Mouse (Mus musculus): ENCODE data around the gene Zfp668. TPM values are rescaled to one million over a fixed set of nuclear protein-coding genes. Genes with fewer than 3 reads are reported as not detected.

Zfp668 gene
- polyA plus RNA-seq, 1 experiment = 12.1 TPM

- no peaks in the 10 kb centered on the region for H3K27me3 ChIP-seq (ENCODE audit: control insufficient read depth, insufficient read depth, insufficient read length)
- H3K79me3 ChIP-seq (ENCODE audit: low read depth) = no peaks in the 10 kb centered on the region
- no peaks in the 10 kb centered on the region for H3K79me2 ChIP-seq (ENCODE audit: control insufficient read depth, insufficient read depth)
- H3K4me3 ChIP-seq (ENCODE audit: insufficient read depth, poor library complexity, severe bottlenecking) = no peak overlapping the region
- TF ChIP-seq FOSL1 (IDR thresholded peaks at IDR 0.05; ENCODE audit: insufficient read depth, low read length, poor library complexity, severe bottlenecking) = no peak
- H3K36me3 ChIP-seq (ENCODE audit: control insufficient read depth, insufficient read depth) = no peaks in the 10 kb centered on the region
- no peak overlapping the region for H3ac ChIP-seq (ENCODE audit: control insufficient read depth, insufficient read length, low read depth)
Observed at GRCm38 (mm10) chr7:127858258-127858657, 18.4 kb downstream of the Zfp668 start.

DNA sequence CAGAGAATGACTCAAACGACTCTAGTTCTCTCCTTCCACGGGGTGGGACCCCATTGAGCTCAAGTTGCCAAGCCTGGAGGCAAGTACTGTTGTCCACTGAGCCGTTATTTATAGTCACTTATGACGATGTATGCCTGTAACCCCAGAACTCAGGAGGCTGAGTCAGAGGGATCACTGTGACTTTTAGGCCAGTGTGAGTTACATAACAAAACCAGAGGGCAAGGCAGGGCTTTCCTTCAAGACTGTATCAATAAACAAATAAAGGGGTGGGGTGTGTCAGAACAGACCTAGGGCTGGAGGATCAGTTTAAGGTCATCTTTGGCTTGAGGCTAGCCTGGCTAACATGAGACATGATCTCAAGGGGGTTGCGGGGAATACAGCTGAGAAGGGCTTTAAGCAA is 25.7 kb downstream of the Zfp668 start:
- Histone ChIP-seq H3ac (ENCODE audit: control insufficient read depth, insufficient read length, low read depth) (no peak overlapping the region), H3K36me3 (ENCODE audit: control insufficient read depth, insufficient read depth) (peaks cover 13% of the 10 kb centered on the region), H3K27me3 (ENCODE audit: control insufficient read depth, insufficient read depth, insufficient read length) (no peaks in the 10 kb centered on the region), H3K4me3 (ENCODE audit: insufficient read depth, poor library complexity, severe bottlenecking) (no peak overlapping the region), H3K79me2 (ENCODE audit: control insufficient read depth, insufficient read depth) (no peaks in the 10 kb centered on the region), H3K79me3 (ENCODE audit: low read depth) (no peaks in the 10 kb centered on the region)
- TF ChIP-seq MAX (IDR thresholded peaks at IDR 0.05) (no peak), CEBPB (IDR thresholded peaks at IDR 0.05; ENCODE audit: low read depth) (peak; percentile 41)

GRCm38 (mm10) chr7:127849973-127850875 is 26.4 kb downstream of the Zfp668 start:
- Histone ChIP-seq H3K79me3 (ENCODE audit: low read depth) (no peaks in the 10 kb centered on the region), H3K4me3 (ENCODE audit: insufficient read depth, poor library complexity, severe bottlenecking) (no peak overlapping the region), H3ac (ENCODE audit: control insufficient read depth, insufficient read length, low read depth) (peak overlapping the region; percentile 10), H3K36me3 (ENCODE audit: control insufficient read depth, insufficient read depth) (peaks cover 19% of the 10 kb centered on the region), H3K79me2 (ENCODE audit: control insufficient read depth, insufficient read depth) (no peaks in the 10 kb centered on the region), H3K27me3 (ENCODE audit: control insufficient read depth, insufficient read depth, insufficient read length) (no peaks in the 10 kb centered on the region)
- peak; percentile 37 for TF ChIP-seq USF1 (IDR thresholded peaks at IDR 0.05; ENCODE audit: low read depth)
- no peak for TF ChIP-seq FOSL1 (IDR thresholded peaks at IDR 0.05; ENCODE audit: insufficient read depth, low read length, poor library complexity, severe bottlenecking)
- TF ChIP-seq MYOG (IDR thresholded peaks at IDR 0.05; ENCODE audit: control insufficient read depth, extremely low read depth, insufficient read length) = no peak
- TF ChIP-seq MYOD1 (IDR thresholded peaks at IDR 0.05; ENCODE audit: control insufficient read depth, insufficient read length, low read depth) = peak; percentile 32
- no peak for TF ChIP-seq MAX (IDR thresholded peaks at IDR 0.05)
- no peak for TF ChIP-seq CTCF (IDR thresholded peaks at IDR 0.05; ENCODE audit: control insufficient read depth, insufficient read depth, insufficient read length)
- no peak for TF ChIP-seq CEBPB (IDR thresholded peaks at IDR 0.05; ENCODE audit: low read depth)

DNA sequence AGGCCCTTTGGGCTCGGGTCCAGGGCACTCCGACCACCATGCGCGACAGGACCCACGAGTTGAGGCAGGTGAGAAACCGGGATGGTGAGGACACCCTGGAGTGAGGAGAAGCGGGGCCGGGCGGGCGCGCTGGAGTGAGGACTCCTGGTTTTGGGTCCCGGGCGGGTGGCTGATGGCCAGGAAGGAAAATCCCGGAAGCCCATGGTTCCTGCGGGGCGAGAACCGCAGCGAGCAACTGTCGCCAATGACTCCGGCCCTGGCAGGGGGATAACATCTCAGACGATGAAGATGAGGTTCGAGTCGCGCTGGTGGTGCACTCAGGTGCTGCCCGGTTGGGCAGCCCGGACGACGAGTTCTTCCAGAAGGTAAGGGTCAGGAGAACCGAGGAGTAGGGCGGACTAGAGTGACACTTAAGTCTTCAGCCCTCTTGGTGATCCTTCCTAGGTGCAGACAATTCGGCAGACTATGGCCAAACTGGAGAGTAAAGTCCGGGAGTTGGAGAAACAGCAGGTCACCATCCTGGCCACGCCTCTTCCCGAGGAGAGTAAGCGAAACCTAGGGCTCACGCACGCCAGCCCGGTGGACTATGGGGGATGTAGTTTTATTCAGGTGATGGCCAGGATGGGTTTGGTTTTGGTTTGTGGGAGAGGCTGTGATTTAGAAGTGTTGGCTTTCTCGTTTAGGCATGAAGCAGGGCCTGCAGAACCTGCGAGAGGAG is 34.5 kb downstream of the Zfp668 start:
- H3K36me3 ChIP-seq (ENCODE audit: control insufficient read depth, insufficient read depth) = peaks cover 35% of the 10 kb centered on the region

DNA sequence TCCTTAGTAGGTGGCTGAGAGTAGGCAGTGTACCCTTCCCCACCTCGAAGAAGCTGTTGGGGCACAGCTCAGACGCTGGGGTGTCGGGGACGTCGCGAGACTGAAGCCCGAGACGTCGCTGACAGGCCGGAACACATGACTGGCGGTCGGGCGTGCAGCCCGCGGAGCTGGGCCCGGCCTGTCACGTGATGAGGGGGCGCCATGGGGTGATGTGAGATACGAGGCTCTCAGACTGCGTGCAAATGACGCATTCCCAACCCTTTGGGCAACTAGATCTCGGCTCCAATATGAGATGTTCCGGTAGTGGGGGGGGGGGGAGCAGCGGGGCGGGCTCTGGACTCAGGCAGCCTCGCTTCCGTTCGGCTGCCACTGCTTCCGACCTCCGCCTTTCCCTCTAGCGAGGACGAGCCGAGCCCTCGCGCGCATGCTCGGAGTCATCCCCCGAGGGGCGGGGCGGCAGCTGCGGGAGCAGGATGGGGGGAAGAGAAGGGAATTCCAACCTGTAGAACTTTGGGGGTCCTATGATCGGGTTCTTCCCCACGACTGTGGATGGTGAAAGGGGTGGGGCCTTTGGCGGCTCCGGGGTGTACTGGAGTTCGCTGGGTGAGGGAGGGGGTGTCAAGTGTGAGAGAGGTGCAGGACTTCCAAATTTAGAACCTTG is 35.2 kb downstream of the Zfp668 start:
- peaks cover 2% of the 10 kb centered on the region for H3K79me3 ChIP-seq (ENCODE audit: low read depth)
- peak; percentile 94 for TF ChIP-seq USF1 (IDR thresholded peaks at IDR 0.05; ENCODE audit: low read depth)
- peak; percentile 96 for TF ChIP-seq MAX (IDR thresholded peaks at IDR 0.05)
- TF ChIP-seq CTCF (IDR thresholded peaks at IDR 0.05; ENCODE audit: control insufficient read depth, insufficient read depth, insufficient read length) = no peak
- peak overlapping the region; percentile 74 for H3K4me3 ChIP-seq (ENCODE audit: insufficient read depth, poor library complexity, severe bottlenecking)
- peak overlapping the region; percentile 95 for H3ac ChIP-seq (ENCODE audit: control insufficient read depth, insufficient read length, low read depth)
- peaks cover 29% of the 10 kb centered on the region for H3K36me3 ChIP-seq (ENCODE audit: control insufficient read depth, insufficient read depth)
- peaks cover 12% of the 10 kb centered on the region for H3K79me2 ChIP-seq (ENCODE audit: control insufficient read depth, insufficient read depth)
- no peaks in the 10 kb centered on the region for H3K27me3 ChIP-seq (ENCODE audit: control insufficient read depth, insufficient read depth, insufficient read length)

More for the DNA sequence above, 34.5 kb downstream of the Zfp668 start:
- TF ChIP-seq CEBPB (IDR thresholded peaks at IDR 0.05; ENCODE audit: low read depth) (no peak), FOSL1 (IDR thresholded peaks at IDR 0.05; ENCODE audit: insufficient read depth, low read length, poor library complexity, severe bottlenecking) (no peak), USF1 (IDR thresholded peaks at IDR 0.05; ENCODE audit: low read depth) (no peak), MYOG (IDR thresholded peaks at IDR 0.05; ENCODE audit: control insufficient read depth, extremely low read depth, insufficient read length) (no peak), MYOD1 (IDR thresholded peaks at IDR 0.05; ENCODE audit: control insufficient read depth, insufficient read length, low read depth) (no peak), MAX (IDR thresholded peaks at IDR 0.05) (no peak), CTCF (IDR thresholded peaks at IDR 0.05; ENCODE audit: control insufficient read depth, insufficient read depth, insufficient read length) (no peak)
- Histone ChIP-seq H3K27me3 (ENCODE audit: control insufficient read depth, insufficient read depth, insufficient read length) (no peaks in the 10 kb centered on the region), H3ac (ENCODE audit: control insufficient read depth, insufficient read length, low read depth) (peak overlapping the region; percentile 95), H3K79me2 (ENCODE audit: control insufficient read depth, insufficient read depth) (peaks cover 12% of the 10 kb centered on the region), H3K4me3 (ENCODE audit: insufficient read depth, poor library complexity, severe bottlenecking) (peak overlapping the region; percentile 74), H3K79me3 (ENCODE audit: low read depth) (peaks cover 2% of the 10 kb centered on the region)
